Comparison of ENCODE assay signal across 50 mouse cellular contexts in the genomic region with DNA sequence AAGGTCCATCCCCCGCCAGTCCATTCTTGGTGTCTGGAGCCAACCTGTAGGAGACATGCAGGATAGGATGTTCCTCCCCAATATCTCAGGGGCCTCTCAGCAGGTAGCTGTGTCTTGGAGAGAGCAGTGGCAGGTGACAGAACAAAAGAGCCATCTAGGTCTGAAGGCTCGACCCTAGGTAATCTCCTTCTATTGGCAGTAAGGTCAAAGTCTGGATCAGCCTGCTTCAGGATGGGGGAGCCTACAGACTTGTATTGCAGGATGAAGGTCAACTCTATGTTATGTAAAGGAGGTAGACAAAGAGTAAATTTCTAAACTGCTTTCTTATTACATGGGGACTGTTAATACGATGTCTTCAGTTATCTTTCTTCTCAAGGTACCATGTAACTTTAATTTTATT. TPM values are rescaled to one million over a fixed set of nuclear protein-coding genes. Genes with fewer than 3 reads are reported as not detected.
"Had no signal": no experiment of that assay in that cellular context is flagged by ENCODE, and none has a peak within 500 bp of the region (broad histone marks: within the 10 kb centered on the region; RNA-seq: fewer than 3 reads in every experiment).

No protein-coding gene starts in this region.

- H3K27ac ChIP-seq: heart, embryonic 13.5 days; heart, embryonic 15.5 days; hindbrain, embryonic 10.5 days; hindbrain, embryonic 12.5 days; hindbrain, embryonic 13.5 days; hindbrain, embryonic 14.5 days; hindbrain, embryonic 15.5 days; hindbrain, postnatal 0 days; intestine, embryonic 15.5 days; kidney, embryonic 15.5 days; kidney, postnatal 0 days; layer of hippocampus, adult 2 months; left cerebral cortex, adult 2 months had no signal

- H3K4me1 ChIP-seq: heart, embryonic 13.5 days; heart, embryonic 15.5 days; hindbrain, embryonic 10.5 days; hindbrain, embryonic 12.5 days; hindbrain, embryonic 13.5 days; hindbrain, embryonic 15.5 days; intestine, embryonic 15.5 days; kidney, embryonic 15.5 days had no signal

- H3K27me3 ChIP-seq: heart, embryonic 13.5 days; heart, embryonic 15.5 days; hindbrain, embryonic 12.5 days; hindbrain, embryonic 13.5 days; hindbrain, embryonic 15.5 days; intestine, embryonic 15.5 days; kidney, embryonic 15.5 days had no signal

- H3K4me3 ChIP-seq: heart, embryonic 13.5 days; heart, embryonic 15.5 days; hindbrain, embryonic 10.5 days; hindbrain, embryonic 12.5 days; hindbrain, embryonic 13.5 days; hindbrain, embryonic 15.5 days; intestine, embryonic 15.5 days; kidney, embryonic 15.5 days; layer of hippocampus, adult 2 months; left cerebral cortex, adult 2 months had no signal

- ATAC-seq: hindbrain, embryonic 16.5 days; hindbrain, postnatal 0 days; inflammation-experienced regulatory T-cells, adult 6 months; intestine, embryonic 15.5 days; intestine, embryonic 16.5 days; intestine, postnatal 0 days had no signal

- H3K9ac ChIP-seq: heart, embryonic 13.5 days; heart, embryonic 15.5 days; hindbrain, embryonic 12.5 days; hindbrain, embryonic 13.5 days; hindbrain, embryonic 14.5 days; hindbrain, embryonic 15.5 days; intestine, embryonic 15.5 days; kidney, embryonic 15.5 days had no signal

- DNase-seq: heart, postnatal 10 days; heart, postnatal 14 days; heart, postnatal 36 days; heart, postnatal 4 days; kidney, adult 11 months; kidney, adult 18-20 months; kidney, adult 2 months; kidney, adult 8-10 months; kidney, adult 9 months; kidney, postnatal 10 days; kidney, postnatal 14 days; kidney, postnatal 25 days; kidney, postnatal 36 days; kidney, postnatal 4 days; layer of hippocampus, adult 9-11 months; layer of hippocampus, postnatal 36 days had no signal

- H3K36me3 ChIP-seq: heart, embryonic 13.5 days; heart, embryonic 15.5 days; hindbrain, embryonic 10.5 days; hindbrain, embryonic 12.5 days; hindbrain, embryonic 13.5 days; hindbrain, embryonic 15.5 days; intestine, embryonic 15.5 days; kidney, embryonic 15.5 days had no signal

- H3K9me3 ChIP-seq: heart, embryonic 13.5 days; heart, embryonic 15.5 days; hindbrain, embryonic 12.5 days; hindbrain, embryonic 15.5 days; intestine, embryonic 15.5 days; kidney, embryonic 15.5 days had no signal

- H3K4me2 ChIP-seq: heart, embryonic 13.5 days; heart, embryonic 15.5 days; hindbrain, embryonic 12.5 days; hindbrain, embryonic 13.5 days; hindbrain, embryonic 14.5 days; hindbrain, embryonic 15.5 days; intestine, embryonic 15.5 days; kidney, embryonic 15.5 days had no signal

RNA-seq across cellular contexts. Expression of gene Defb8, which starts 21.6 kb away (rescaled TPM):
- total RNA-seq: heart, postnatal 10 days; heart, postnatal 14 days; heart, postnatal 25 days; heart, postnatal 36 days; heart, postnatal 4 days; hematopoietic stem cell, adult 5-6 weeks; hindbrain, postnatal 0 days; layer of hippocampus, adult 18-20 months; layer of hippocampus, adult 2 months; layer of hippocampus, adult 8-10 months; layer of hippocampus, postnatal 10 days; layer of hippocampus, postnatal 14 days; layer of hippocampus, postnatal 25 days; layer of hippocampus, postnatal 36 days; left cerebral cortex, adult 18-20 months; left cerebral cortex, adult 2 months; left cerebral cortex, adult 8-10 months had no signal
- polyA plus RNA-seq: heart, embryonic 13.5 days; heart, embryonic 14.5 days; heart, embryonic 15.5 days; heart, embryonic 16.5 days; heart, postnatal 0 days; hindbrain, embryonic 10.5 days; hindbrain, embryonic 11.5 days; hindbrain, embryonic 12.5 days; hindbrain, embryonic 13.5 days; hindbrain, embryonic 14.5 days; hindbrain, embryonic 15.5 days; hindbrain, embryonic 16.5 days; hindbrain, postnatal 0 days; inflammation-experienced regulatory T-cells, adult 6 months; intestine, embryonic 14.5 days; intestine, embryonic 15.5 days; intestine, embryonic 16.5 days; intestine, postnatal 0 days; kidney, adult 2 months; kidney, embryonic 14.5 days; kidney, embryonic 15.5 days; kidney, embryonic 16.5 days; kidney, postnatal 0 days; large intestine, adult 2 months had no signal

RNA-seq across cellular contexts. Expression of gene Defb7, which starts 25.9 kb away (rescaled TPM):
- total RNA-seq: heart, postnatal 10 days; heart, postnatal 14 days; heart, postnatal 25 days; heart, postnatal 36 days; heart, postnatal 4 days; hematopoietic stem cell, adult 5-6 weeks; hindbrain, postnatal 0 days; layer of hippocampus, adult 18-20 months; layer of hippocampus, adult 2 months; layer of hippocampus, adult 8-10 months; layer of hippocampus, postnatal 10 days; layer of hippocampus, postnatal 14 days; layer of hippocampus, postnatal 25 days; layer of hippocampus, postnatal 36 days; left cerebral cortex, adult 18-20 months; left cerebral cortex, adult 2 months; left cerebral cortex, adult 8-10 months had no signal
- polyA plus RNA-seq: heart, embryonic 13.5 days; heart, embryonic 14.5 days; heart, embryonic 15.5 days; heart, embryonic 16.5 days; heart, postnatal 0 days; hindbrain, embryonic 10.5 days; hindbrain, embryonic 11.5 days; hindbrain, embryonic 12.5 days; hindbrain, embryonic 13.5 days; hindbrain, embryonic 14.5 days; hindbrain, embryonic 15.5 days; hindbrain, embryonic 16.5 days; hindbrain, postnatal 0 days; inflammation-experienced regulatory T-cells, adult 6 months; intestine, embryonic 14.5 days; intestine, embryonic 15.5 days; intestine, embryonic 16.5 days; intestine, postnatal 0 days; kidney, adult 2 months; kidney, embryonic 14.5 days; kidney, embryonic 15.5 days; kidney, embryonic 16.5 days; kidney, postnatal 0 days; large intestine, adult 2 months had no signal
